Mouse (Mus musculus) granulocyte monocyte progenitor cell, adult 5-6 weeks (primary cell): Measurements from ENCODE around the gene Gm5617. TPM values are rescaled to one million over a fixed set of nuclear protein-coding genes. Genes with fewer than 3 reads are reported as not detected.
"Not testable (repeated sequence)": the region's sequence is repeated elsewhere in the genome, so short reads cannot be mapped to it uniquely, and the experiment has no call there.

Source experiments
- ATAC-seq: replicated peaks from 2 replicates; pipeline ENCODE4 v1.8.0; 2016; ENCODE audit warnings: mild to moderate bottlenecking, moderate TSS enrichment, inconsistent platforms; ENCODE audit not compliant: poor library complexity, severe bottlenecking
- total RNA-seq, 2 experiments: library from RNA; stranded (forward) in 1 of 2; stranded (reverse) in 1 of 2; fragments of 200-712, 200-1000 nt in 1 of 2; fragments of >200 nt in 1 of 2; fragmentation: Nextera tagmentation in 1 of 2; gene quantifications; 2 replicates each; pipeline ENCODE4 v1.2.3; 2014 to 2017

Gm5617 gene
- total RNA-seq, 2 experiments from 2014 or later = 0.52 to 4.6 TPM

DNA sequence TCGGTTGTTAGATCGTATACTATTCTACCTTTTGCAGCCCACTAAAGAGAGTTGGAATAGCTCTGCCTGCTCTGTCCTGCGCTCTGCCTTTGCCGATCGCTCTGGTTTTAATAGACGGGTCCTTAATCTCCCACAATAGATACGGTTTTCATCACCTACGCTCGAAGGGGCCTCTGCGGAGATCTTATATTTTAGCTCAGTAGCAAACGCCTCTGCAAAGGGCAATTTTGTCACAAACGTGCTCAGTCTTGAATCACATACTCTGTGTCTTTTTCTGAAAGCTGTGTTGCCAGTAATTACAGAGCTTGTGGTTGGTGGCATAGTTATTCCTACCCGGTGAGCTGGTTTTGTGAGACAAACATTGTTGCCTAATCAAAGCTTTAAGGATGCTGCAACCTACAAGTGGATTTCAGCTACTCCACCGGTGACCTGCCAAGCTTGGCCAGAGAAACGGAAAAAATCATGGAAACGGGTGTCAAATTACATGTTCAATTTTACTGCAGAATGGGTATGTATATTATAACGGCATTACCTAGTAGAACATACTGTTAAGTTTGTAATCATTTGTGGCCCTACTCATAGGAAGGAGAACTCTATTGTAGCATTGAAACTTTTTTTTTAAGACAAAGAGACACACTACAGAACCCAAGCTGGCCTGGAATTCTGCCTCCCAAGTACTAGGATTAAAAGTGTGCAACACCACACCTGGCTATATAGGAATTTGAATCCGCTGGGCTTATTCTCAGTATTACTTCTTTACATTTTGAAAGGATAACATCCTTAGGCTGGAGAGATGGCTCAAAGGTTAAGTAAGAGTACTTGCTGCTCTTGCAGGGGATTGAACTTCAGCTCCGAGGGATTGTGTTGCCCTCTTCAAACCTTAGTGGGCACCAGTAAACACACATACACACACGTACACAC lies 13.8 kb upstream of the Gm5617 start:
- no peak for ATAC-seq

DNA sequence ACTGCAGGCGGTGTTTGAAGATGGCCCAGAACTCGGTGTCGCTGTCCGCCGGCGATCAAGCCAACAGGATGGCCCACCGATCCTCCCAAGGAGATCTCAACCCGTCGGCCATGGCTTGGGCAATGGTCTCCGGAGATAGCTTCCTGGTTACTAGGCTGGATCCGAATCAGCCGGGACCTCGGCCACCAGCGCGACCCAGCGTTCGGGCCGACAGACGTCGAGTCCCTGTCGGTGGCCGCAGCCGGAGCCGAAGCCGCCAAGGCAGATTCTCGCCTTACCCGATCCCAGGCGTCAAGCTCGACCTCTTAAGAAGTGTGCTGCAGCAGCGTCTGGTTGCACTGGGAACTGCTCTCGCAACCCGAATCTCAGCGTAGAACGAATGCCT lies 298 bp downstream of the Gm5617 start:
- ATAC-seq = peak; percentile 59

DNA sequence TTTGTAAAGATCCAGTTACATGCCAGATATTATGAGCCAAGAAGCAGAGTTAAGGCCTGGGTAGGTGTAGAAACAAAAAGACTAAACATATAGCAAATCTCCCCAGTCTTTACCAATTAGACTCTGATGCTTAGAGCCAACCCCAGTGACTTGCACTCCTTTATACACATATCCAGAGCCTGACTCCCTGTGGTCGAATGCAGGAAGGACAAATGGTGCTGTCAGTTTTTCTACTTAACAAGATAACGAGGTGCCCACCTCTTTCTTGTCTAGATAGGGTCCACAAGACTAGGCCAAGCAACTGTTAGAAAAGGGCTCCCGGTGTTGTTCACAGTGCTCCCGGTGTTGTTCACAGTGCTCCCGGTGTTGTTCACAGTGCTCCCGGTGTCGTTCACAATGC lies 6.0 kb downstream of the Gm5617 start:
- no peak for ATAC-seq

DNA sequence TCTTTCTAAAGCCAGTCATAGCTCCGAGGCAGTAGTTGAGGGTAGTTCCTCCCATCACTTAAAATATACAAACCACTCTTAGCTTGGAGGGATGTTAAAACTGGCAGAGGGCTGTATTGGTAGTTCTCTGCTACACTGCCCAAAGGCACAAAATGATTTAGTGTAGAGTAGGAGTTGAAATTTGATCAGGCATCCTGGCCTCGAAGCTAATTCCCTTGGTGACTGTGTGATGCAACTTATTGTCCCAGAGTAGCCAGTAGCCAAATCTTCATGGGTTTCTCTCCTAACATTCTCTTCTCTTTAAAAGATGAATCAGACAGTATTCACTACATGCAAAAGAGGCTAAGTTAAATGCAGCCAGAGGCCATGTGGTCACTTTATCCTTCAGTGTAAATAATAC lies 7.8 kb downstream of the Gm5617 start:
- ATAC-seq = no peak

DNA sequence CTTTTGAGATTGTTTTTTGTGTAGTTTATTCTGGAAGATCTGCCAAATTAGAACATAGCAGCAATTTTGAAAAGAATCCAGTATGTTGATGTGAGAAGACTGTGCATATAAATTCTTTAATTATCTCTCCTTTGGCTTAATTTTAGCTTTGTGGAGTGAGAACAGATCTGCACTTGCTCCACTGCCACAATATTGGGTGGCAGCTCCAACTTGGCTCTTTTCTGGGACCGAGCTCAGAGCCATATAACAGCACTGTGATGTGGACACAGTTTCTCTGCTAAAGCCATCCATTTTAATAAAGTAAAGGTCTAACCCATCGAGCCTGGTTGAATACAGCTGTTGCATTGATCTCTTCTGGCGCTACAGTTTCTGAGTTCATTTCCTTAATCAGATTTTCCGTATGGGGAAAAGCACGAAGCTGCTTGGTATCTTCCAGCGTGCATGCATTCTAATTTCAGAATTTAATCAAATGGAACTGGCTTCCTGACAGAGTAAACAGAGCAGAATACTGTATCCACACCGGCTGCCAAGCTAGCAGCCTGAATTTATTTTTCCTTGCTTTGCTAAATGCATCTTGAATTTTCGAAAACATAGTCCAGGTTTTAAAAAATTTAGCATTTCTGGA lies 9.6 kb downstream of the Gm5617 start:
- ATAC-seq = no peak

DNA sequence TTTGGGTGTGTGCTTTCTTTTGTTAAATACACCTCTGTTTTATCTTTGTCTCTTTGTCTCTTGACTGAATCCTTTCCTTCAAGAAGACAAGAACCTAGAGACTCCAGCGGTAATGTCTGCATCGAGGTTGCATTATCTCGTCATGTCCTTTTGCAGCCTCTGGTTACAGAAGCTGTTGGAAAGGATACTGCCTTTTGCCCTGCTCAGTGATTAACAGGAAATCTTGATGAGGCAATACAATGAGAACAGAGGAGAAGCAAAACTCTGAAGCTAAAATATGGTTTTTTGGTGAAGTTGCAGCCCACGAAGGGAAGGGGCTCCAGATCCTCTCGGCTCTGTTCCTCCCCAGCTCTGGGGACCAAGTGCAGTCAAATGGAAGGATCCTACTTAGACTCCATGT lies 14.9 kb downstream of the Gm5617 start:
- ATAC-seq = peak; percentile 73

DNA sequence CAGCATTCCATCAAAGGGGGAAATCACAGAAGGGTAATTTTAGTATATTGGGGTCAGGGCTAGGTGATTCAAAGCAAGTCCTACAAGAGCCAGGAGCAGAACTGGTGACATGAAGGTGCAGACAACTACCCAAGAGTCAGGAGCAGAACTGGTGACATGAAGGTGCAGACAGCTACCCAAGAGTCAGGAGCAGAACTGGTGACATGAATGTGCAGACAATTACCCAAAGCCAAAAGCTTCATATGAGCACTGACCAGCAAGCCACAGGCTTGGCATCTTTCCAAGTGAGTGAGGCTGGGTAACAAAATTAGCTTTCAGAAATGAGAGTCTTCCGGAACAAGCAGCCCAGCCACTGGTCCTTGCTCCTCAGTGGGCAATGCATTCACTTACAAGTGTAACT lies 20.1 kb downstream of the Gm5617 start:
- ATAC-seq = peak; percentile 65

DNA sequence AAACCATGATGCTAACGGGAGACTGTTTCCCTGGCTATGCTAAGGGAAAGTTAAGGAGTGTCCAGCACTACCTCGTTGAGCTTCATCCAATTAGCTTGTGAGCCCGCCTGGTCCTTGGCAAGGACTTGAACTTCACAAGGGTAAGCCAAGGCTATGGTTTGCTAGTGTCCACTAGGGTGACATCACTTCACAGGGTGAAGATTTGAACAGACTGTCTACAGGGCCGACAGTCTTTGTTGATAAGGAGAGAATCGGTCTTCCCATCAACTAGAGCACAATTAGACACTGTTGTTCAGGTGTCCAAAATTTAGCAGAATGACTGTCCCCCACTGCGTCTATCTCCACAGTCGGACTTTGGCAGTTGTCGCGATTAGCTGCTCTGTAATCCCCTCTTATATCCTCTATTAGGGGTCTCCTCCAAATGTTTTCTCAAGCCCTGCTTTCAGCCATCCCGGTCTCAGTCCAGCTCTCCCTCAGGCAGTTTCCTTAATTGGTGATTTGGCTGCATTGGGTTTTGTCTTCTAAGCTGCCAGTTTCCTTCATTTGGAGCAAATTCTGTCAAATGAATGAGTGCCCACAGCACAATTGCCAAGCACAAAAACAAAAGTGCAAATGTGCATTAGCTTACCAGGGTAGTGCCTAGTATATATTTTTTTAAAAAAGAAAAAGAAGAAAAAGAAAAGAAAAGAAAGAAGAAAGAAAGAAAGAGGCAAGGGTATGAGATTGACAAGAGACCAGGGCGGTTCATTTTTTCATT lies 21.6 kb downstream of the Gm5617 start:
- no peak for ATAC-seq

DNA sequence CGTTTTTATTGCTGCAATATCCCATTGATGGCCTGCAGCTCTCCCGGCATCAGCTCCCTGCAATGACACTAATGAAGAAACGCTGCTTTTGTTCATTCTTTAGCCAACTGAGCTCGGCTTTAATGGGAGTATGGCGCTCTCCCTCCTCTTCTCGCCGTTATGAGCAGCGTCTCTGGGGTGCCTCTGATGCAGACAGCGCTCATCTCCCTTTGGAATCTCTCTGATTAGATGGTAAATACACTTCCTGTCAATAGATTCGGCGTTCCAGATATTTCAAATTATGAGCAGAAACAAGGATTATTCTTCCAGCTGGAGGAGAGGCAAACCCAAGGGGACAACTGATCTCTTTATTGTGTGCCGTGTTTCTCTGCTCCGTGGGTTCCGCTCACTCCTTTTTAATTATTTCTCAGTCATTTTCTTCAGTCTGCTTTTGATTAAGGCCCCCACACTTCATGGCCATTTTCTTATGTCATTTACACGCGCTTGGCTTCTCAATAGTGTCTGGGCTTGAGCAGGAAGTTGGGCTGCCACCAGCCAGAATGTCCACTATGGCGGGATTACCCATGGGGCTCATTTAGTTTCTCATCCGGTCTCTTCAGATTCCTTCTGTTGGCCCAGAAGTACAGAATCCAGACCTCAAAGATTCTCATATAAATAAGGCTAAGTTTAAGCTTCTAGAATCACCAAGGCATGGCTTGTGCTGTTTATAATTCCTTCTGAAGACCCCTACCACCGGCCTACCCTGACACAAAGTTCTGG lies 22.3 kb downstream of the Gm5617 start:
- no peak for ATAC-seq

DNA sequence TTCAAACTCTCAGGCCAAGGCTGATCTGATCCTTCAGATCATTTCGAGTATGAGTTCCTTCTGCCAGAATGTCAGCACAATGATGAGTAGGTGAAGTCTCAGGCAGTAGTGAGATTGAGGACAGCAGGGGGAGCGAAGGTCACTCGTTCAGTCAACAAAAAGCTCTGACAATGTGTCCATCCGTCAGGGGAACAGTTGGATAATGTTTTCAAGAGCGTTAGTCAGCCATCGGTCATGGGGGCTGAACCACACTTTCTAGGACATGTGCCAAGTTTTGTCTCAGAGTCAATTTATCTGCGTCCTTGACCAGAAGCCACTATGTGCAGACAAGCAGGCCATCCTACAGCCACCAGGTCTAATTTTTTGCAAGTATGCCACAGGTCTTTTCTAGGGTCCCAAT lies 25.2 kb downstream of the Gm5617 start:
- not testable (repeated sequence) for ATAC-seq

DNA sequence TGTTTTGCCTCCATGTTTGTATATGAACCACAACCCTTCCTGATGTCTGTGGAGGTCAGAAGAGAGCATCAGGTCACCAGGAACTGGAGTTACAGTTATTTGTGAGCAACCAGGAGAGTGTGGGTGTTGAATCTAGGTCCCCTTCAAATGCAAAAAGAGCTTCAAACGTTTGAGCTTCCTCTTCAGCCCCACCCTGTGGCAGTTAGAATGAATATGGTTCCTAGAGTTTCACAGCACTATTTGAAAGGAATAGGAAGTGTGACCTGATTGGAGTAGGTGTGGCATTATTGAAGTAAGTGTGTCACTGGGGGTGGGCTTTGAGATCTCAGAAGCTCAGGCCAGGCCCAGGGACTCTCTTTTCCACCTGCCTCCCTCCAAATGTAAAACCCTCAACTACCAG lies 30.3 kb downstream of the Gm5617 start:
- ATAC-seq = peak; percentile 88

DNA sequence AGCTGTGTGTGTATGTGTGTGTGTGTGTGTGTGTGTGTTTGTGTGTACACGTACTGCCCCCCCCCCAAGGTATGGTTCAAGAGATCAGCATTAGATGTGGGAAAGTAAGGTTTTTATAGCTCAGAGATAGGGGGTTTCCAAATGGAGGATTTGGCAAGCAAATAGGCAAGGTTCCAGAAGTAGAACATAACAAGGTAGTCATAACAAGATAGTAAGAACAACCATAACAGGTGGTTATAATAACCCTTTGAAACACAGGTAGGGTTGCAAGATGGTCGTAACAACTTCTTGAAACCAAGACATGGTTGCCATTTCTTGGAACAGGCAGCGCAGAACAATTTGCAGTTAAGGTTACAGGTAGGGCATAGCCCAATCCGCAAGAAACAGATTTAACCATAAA lies 31.3 kb downstream of the Gm5617 start:
- ATAC-seq = no peak

DNA sequence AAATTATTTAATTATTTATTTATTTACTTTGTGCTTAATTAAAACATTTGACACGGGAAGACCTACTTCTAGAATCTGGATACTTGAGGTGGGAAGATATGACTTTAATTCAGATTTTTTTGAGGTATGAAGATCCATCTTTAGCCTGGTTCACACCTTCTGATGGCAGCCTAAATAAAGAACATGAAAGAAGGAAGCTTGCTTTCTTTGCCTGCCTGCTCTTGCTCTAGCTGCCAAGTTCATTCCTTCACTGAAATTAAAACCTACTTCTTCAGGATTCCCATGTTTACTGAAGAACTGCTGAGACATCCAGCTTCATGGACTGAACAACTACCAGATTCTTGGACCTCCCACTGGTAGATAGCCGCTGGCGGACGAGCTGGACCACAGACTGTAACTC lies 36.1 kb downstream of the Gm5617 start:
- ATAC-seq = no peak

DNA sequence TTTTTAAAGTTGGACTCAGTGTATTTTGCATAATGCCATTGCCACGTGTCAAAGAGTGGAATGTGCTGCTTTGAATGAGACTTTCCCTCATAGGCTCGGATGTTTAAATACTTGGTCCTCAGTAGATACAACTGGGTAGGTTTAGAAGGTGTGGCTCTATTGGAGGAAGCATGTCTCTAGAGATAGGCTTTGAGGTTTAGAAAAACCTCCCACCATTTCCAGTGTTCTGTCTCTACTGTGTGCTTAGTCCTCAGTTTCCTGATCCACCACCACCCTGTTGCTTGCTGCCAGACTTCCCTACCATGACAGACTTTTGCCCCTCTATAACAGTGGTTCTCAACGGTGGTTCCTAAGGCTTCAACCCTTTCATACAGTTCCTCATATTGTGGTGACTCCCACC lies 37.0 kb downstream of the Gm5617 start:
- ATAC-seq = 0 out of 2 replicates have a peak, but pooled peaks have one; percentile 24

DNA sequence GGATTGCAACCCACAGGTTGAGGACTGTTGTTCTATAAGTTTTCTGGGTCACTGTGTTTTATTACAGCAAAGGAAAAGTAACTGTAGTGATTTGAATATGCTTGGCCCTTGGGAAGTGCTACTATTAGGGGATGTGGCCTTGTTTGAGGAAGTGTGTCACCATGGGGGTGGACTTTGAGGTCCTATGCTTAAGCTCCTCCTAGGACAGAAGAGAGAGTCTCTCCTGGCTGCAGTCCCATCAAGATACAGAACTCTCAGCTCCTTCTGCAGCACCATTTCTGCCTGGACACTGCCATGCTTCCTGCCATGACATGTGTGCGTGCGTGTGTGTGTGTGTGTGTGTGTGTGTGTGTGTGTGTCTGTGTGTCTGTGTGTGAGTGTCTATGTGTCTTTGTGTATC lies 37.5 kb downstream of the Gm5617 start:
- peak; percentile 92 for ATAC-seq

DNA sequence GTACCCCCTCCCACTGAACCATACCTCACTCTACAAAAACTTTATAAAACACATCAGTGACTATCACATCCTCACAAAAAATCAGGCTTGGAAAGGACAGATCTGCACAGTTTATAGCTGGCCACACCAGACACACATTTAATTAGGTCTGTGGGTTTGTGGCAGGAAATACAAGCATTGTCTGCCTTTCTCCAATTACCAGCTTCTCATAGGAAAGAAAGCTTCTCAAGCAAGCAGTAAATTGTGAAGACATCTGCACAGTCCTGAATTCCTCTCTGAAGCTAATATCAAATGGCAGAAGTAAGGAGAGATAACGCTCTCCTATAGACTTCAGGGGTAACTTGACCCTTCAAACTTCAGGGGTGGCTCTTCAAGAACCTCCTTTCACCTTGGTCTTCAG lies 41.2 kb downstream of the Gm5617 start:
- ATAC-seq = no peak

DNA sequence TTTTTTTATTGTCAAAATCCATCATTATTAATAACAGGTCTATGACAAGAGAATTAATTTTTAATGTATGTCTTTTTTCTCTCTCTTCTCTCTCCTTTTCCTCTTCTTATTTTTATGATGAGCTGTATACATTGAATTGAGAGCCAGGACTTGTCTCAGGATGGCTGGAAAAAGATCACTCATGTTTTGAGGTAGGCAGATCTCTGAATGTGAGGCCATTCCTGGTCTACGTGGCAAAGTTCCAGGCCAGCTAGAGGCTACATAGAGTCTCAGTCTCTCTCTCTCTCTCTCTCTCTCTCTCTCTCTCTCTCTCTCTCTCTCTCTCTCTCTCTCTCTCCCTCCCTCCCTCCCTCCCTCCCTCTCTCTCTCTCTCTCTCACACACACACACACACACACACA lies 42.4 kb downstream of the Gm5617 start:
- not testable (repeated sequence) for ATAC-seq

DNA sequence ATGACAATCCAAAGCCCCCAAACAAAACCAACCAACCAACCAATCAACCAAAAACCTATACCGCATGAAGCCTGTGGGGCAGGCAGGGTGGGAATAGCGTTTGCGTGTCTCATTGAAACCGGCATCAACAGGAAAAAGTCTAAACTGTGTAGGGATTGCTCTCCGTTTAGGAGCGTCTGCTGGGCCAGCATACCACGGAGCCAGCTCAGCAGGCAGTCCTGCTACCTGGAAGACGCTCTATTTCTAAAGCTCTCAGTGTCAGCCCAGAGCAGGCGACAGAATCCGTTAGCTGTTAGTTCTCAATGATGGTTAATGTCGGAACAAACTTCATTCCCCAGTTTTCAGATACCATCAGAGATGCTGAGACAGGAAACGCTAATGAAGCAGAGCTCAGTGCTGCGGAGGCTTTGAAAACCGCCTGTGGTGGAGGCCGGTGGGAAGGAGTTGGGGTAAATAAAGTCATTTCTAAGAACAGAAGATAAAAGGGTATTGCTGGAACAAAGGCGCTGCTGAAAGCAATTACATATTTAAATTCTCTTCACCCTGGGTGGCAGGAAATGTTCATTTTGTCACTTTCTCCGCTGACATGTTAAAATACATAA lies 42.9 kb downstream of the Gm5617 start:
- ATAC-seq = 0 out of 2 replicates have a peak, but pooled peaks have one; percentile 14

DNA sequence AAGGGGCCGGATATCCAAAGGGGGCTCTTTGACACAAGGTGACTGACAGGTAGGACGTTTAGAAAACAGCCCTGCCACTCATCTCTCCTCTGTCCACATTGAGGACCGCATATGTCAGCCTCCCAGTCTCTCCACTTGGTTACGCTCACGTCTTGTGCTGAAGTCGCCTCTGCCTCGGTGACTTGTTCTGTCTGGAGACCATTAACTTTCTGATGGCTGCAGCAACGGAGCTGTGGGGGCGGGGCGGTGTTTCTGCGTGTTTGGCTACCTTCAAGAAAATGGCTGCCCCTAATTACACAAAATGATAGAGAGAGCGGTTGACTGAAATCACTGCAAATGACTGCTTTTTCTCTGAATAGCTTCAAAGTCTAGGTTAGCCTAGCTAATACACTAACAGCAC lies 43.4 kb downstream of the Gm5617 start:
- no peak for ATAC-seq
